Mouse (Mus musculus) adrenal gland, adult 8-10 months (tissue): ENCODE measurements around the gene Gprc5c. TPM values are rescaled to one million over a fixed set of nuclear protein-coding genes. Genes with fewer than 3 reads are reported as not detected.

Experiments
- DNase-seq: peaks from one replicate; pipeline ENCODE4 v3.0.0; 2022
- total RNA-seq, 4 experiments: library from RNA; stranded (reverse); gene quantifications; 2 replicates each; pipeline ENCODE4 v1.2.4; 2022

Gprc5c gene
- total RNA-seq, 4 experiments from 2014 or later: 4.3 to 7.7 (median 4.6) TPM

DNA sequence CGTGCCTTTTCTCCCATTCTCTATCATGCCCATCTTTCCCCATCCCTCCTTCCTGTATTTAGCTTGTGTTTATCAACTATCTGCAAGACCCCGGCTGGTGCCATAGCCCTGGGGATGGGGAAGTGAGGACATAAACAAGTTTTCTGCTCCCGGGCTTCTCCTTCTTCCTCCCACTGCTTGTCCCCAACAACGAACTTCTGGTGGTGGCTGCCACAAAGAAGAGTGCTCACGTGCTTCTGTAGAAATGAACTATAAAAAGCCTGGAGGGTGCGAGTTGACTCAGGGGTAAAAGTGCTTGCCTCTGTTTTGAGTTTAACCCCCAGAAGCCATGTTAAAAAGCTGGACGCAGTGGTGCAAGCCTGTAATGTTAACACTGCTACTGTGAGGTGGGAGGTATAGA, 64.0 kb downstream of the Gprc5c start:
- DNase-seq: no peak

DNA sequence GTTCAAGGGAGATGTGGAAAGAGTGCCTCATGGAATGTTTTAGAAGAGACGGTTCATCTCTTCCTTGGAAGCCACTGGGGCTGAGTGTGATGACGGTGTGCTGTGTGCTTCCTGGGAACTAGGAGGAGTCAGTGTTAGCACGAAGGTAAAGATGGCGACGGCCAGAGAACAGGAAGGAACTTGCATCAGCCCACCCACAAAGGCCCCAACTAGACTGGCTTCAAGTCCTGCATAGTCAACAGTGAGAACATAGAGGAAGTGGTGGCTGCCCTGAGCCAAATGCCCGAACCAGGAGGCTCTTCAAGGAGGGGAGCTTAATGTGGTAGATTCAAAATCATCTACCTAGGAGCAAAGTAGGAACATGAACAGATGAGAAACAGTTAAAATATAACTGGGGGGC, 66.2 kb downstream of the Gprc5c start:
- DNase-seq: no peak

Other genes starting within 250 kb of the Gprc5c start
- gene Rpl38, start 182.6 kb upstream of the Gprc5c start, total RNA-seq: 1,000 to 10,000 TPM; 1,051 to 1,434 (median 1,137) TPM
- gene Ttyh2, start 175.7 kb upstream of the Gprc5c start, total RNA-seq: 100 to 1,000 TPM in 2 of 4 experiments, 10 to 100 TPM in 2; 75.1 to 107 (median 88.6) TPM
- under 1 TPM; 0.38 to 0.51 (median 0.42) TPM for gene Dnaic2, start 123.7 kb upstream of the Gprc5c start, total RNA-seq
- gene Kif19a, start 85.8 kb upstream of the Gprc5c start, total RNA-seq: 1 to 10 TPM in 1 of 4 experiments, under 1 TPM in 3; 0.38 to 1.3 (median 0.76) TPM
- not detected for gene Btbd17, start 55.2 kb upstream of the Gprc5c start, total RNA-seq
- not detected for gene Gpr142, start 52.2 kb upstream of the Gprc5c start, total RNA-seq
- 1 to 10 TPM; 1.1 to 3.9 (median 3.3) TPM for gene Cd300a, start 38.9 kb downstream of the Gprc5c start, total RNA-seq
- gene Cd300lb, start 83.2 kb downstream of the Gprc5c start, total RNA-seq: 1 to 10 TPM; 1.3 to 3.1 (median 1.7) TPM
- gene Cd300c, start 118.0 kb downstream of the Gprc5c start, total RNA-seq: not detected
- gene Cd300ld, start 138.8 kb downstream of the Gprc5c start, total RNA-seq: 1 to 10 TPM; 1.6 to 3.1 (median 2.1) TPM
- 10 to 100 TPM in 1 of 4 experiments, 1 to 10 TPM in 3; 3.7 to 11.4 (median 7.5) TPM for gene Cd300c2, start 150.7 kb downstream of the Gprc5c start, total RNA-seq
- 1 to 10 TPM in 1 of 4 experiments, not detected in 3; 1.6 TPM for gene Cd300ld2, start 165.0 kb downstream of the Gprc5c start, total RNA-seq
- not detected for gene Cd300ld4, start 175.9 kb downstream of the Gprc5c start, total RNA-seq
- 10 to 100 TPM in 1 of 4 experiments, 1 to 10 TPM in 3; 3.2 to 11.2 (median 4.5) TPM for gene Cd300ld5, start 186.6 kb downstream of the Gprc5c start, total RNA-seq
- gene Cd300ld3, start 197.3 kb downstream of the Gprc5c start, total RNA-seq: 10 to 100 TPM in 3 of 4 experiments, 1 to 10 TPM in 1; 9.5 to 18.1 (median 12.1) TPM
- gene Cd300e, start 211.0 kb downstream of the Gprc5c start, total RNA-seq: under 1 TPM; 0.62 to 0.91 (median 0.64) TPM
- 1 to 10 TPM in 3 of 4 experiments, under 1 TPM in 1; 0.58 to 1.8 (median 1.4) TPM for gene Rab37, start 240.3 kb downstream of the Gprc5c start, total RNA-seq